In genomic region chr3:108406306-108406885, GRCm38 (mm10) we compare ENCODE assay signal across 13 mouse cellular contexts. TPM values are rescaled to one million over a fixed set of nuclear protein-coding genes. Genes with fewer than 3 reads are reported as not detected.
DNase-seq lines count a peak whose midpoint lies in the region; ATAC-seq and TF ChIP-seq lines count a peak whose summit lies in the region.
"Had no signal": no experiment of that assay in that cellular context is flagged by ENCODE, and none has a peak within 500 bp of the region (broad histone marks: within the 10 kb centered on the region; RNA-seq: fewer than 3 reads in every experiment).

No protein-coding gene starts in this region.

- peak overlapping the region; percentile 68 for H3K4me3 ChIP-seq in testis, adult 2 months (ENCODE audit: control insufficient read depth, low read depth, low read length)
- H3K4me3 ChIP-seq: erythroblast, embryonic 14.5 days; heart, adult 2 months had no signal

- no peak for TF ChIP-seq CTCF in testis, adult 2 months (IDR thresholded peaks at IDR 0.05; ENCODE audit: control insufficient read depth, insufficient read depth, insufficient replicate concordance, low read depth, low read length)

- no peaks in the 10 kb centered on the region for H3K36me3 ChIP-seq in testis, adult 2 months (ENCODE audit: control insufficient read depth, insufficient read depth, low read length)

- intact Hi-C loops in left cerebral cortex, postnatal 4 days (cut with DNase I) = no loop called here
- intact Hi-C loops in heart, postnatal 14 days (cut with DNase I) = loop anchor here (10.0 kb wide), 1 partner anchor 238 kb away; no protein-coding TSS in a partner anchor
- intact Hi-C loops in gastrocnemius, postnatal 36 days (cut with DNase I) = no loop called here

- TF ChIP-seq POLR2A in testis, adult 2 months (IDR thresholded peaks at IDR 0.05; ENCODE audit: control insufficient read depth, low read depth, low read length) = 0 out of 2 replicates have a peak, but pooled peaks have one; percentile 0

- DNase-seq in frontal cortex, postnatal 25 days (ENCODE audit: low spot score in 2 of 2) = no peak
- no peak for DNase-seq in testis, postnatal 14 days (ENCODE audit: low spot score)
- peak; percentile 29 for DNase-seq in left cerebral cortex, postnatal 4 days
- DNase-seq in heart, postnatal 14 days = no peak
- DNase-seq in gastrocnemius, postnatal 36 days = no peak
- no peak for DNase-seq in adrenal gland, postnatal 25 days
- DNase-seq: adrenal gland, postnatal 36 days; cerebellum, adult 8-10 months; heart, adult 2 months had no signal

- peaks cover 13% of the 10 kb centered on the region for H3K4me1 ChIP-seq in testis, adult 2 months (ENCODE audit: control insufficient read depth, insufficient read depth, low read length)

- H3K27ac ChIP-seq in testis, adult 2 months (ENCODE audit: control insufficient read depth, insufficient read depth, low read depth, low read length) = no peak overlapping the region
- H3K27ac ChIP-seq: heart, adult 2 months had no signal

- no peaks in the 10 kb centered on the region for H3K27me3 ChIP-seq in testis, adult 2 months (ENCODE audit: control insufficient read depth, insufficient read depth, low read length)

- ATAC-seq in frontal cortex, adult (ENCODE audit: low TSS enrichment) = peak; percentile 14; the same call in 1 of the 2 replicates
- ATAC-seq: intestine, embryonic 16.5 days had no signal

RNA-seq across cellular contexts. Expression of gene Celsr2, which starts 9.0 kb away (rescaled TPM):
- polyA plus RNA-seq in testis, adult 2 months (2012; rRNA removed) = 17.0 and 17.7 TPM in 2 replicates
- 100 to 1,000 TPM; 136 to 149 TPM for total RNA-seq in left cerebral cortex, postnatal 4 days (2021)
- 1 to 10 TPM; 5.4 to 5.9 TPM for total RNA-seq in heart, postnatal 14 days (2021)
- 1 to 10 TPM; 6.4 to 8.2 TPM for total RNA-seq in gastrocnemius, postnatal 36 days (2021)
- total RNA-seq in adrenal gland, postnatal 25 days (2021) = 6.4 and 7.5 TPM in 2 replicates

RNA-seq across cellular contexts. Expression of gene Psrc1, which starts 22.8 kb away (rescaled TPM):
- 0.54 and 1.1 TPM in 2 replicates for polyA plus RNA-seq in testis, adult 2 months (2012; rRNA removed)
- 1 to 10 TPM; 4.3 to 6.9 TPM for total RNA-seq in left cerebral cortex, postnatal 4 days (2021)
- total RNA-seq in heart, postnatal 14 days (2021) = 1 to 10 TPM; 1.1 to 1.7 TPM
- under 1 TPM; 0.26 to 0.32 TPM for total RNA-seq in gastrocnemius, postnatal 36 days (2021)
- total RNA-seq in adrenal gland, postnatal 25 days (2021) = 2.5 and 3.7 TPM in 2 replicates

RNA-seq across cellular contexts. Expression of gene Sars, which starts 38.6 kb away (rescaled TPM):
- polyA plus RNA-seq in testis, adult 2 months (2012; rRNA removed) = 13.0 and 14.4 TPM in 2 replicates
- 100 to 1,000 TPM; 194 to 199 TPM for total RNA-seq in left cerebral cortex, postnatal 4 days (2021)
- 10 to 100 TPM; 77.8 to 81.7 TPM for total RNA-seq in heart, postnatal 14 days (2021)
- total RNA-seq in gastrocnemius, postnatal 36 days (2021) = 100 to 1,000 TPM; 114 to 119 TPM
- 170 and 185 TPM in 2 replicates for total RNA-seq in adrenal gland, postnatal 25 days (2021)

RNA-seq across cellular contexts. Expression of gene Mybphl, which starts 41.7 kb away (rescaled TPM):
- polyA plus RNA-seq in testis, adult 2 months (2012; rRNA removed) = 0.12 and 0.20 TPM in 2 replicates
- under 1 TPM in 1 of 2 experiments, not detected in 1; 0.30 TPM for total RNA-seq in left cerebral cortex, postnatal 4 days (2021)
- total RNA-seq in heart, postnatal 14 days (2021) = 10 to 100 TPM; 18.9 to 53.7 TPM
- total RNA-seq in gastrocnemius, postnatal 36 days (2021) = not detected
- not detected in 2 replicates for total RNA-seq in adrenal gland, postnatal 25 days (2021)
- total RNA-seq: adrenal gland, postnatal 36 days had no signal
- polyA plus RNA-seq: erythroblast, embryonic 14.5 days; intestine, embryonic 16.5 days had no signal

Comparison
In these comparisons a context has a peak if more than half of its experiments do, and no peak if none do; other contexts are left out.
1. RNA of gene Celsr2, which starts 9.0 kb away (total RNA-seq): 136 to 149 TPM in left cerebral cortex, postnatal 4 days; 6.4 to 8.2 TPM in gastrocnemius, postnatal 36 days, 6.4 to 7.5 TPM in adrenal gland, postnatal 25 days and 5.4 to 5.9 TPM in heart, postnatal 14 days; every median in the first group is over 10 times any median in the second.